Mouse (Mus musculus): ENCODE data around the gene Sesn1. TPM values are rescaled to one million over a fixed set of nuclear protein-coding genes. Genes with fewer than 3 reads are reported as not detected.
"Not testable (repeated sequence)": the region's sequence is repeated elsewhere in the genome, so short reads cannot be mapped to it uniquely, and the experiment has no call there.

Gene Sesn1
- 10 to 100 TPM; 19.9 to 22.6 TPM for total RNA-seq (2021)
- long read RNA-seq, experiment 1, transcript Sesn1-202 (10 exons, 3,809 nt): minor isoform, 10 of 39 reads
- long read RNA-seq, experiment 1, transcript Sesn1-201 (10 exons, 2,600 nt): major isoform, 26 of 39 reads
- long read RNA-seq, experiment 1, partial matches to known transcripts: 2 of 39 reads
- long read RNA-seq, experiment 1, other reads (novel, unspliced or antisense): 1 of 39 reads
- long read RNA-seq, experiment 2, transcript Sesn1-201 (10 exons, 2,600 nt): major isoform, 9 of 12 reads
- long read RNA-seq, experiment 2, partial matches to known transcripts: 2 of 12 reads
- long read RNA-seq, experiment 2, other reads (novel, unspliced or antisense): 0 of 12 reads

- peak; percentile 95 to 97 for DNase-seq
These were observed at the start of gene Sesn1, which contains the start of gene Cep57l1 for GRCm38 (mm10) chr10:41809771-41810563. Gene Sesn1 (plus strand): TSS chr10:41809935. Gene Cep57l1 (minus strand): TSS chr10:41809871.

- no peak for DNase-seq
These were observed 48.9 kb upstream of the Sesn1 start for GRCm38 (mm10) chr10:41760866-41761265.

- no peak for DNase-seq
These were observed 45.9 kb upstream of the Sesn1 start for GRCm38 (mm10) chr10:41763741-41764385.

- peak; percentile 6 to 42 for DNase-seq
These were observed 44.1 kb upstream of the Sesn1 start for GRCm38 (mm10) chr10:41765586-41765985.

- DNase-seq: peak in 1 of 2 experiments; percentile 4
These were observed 43.5 kb upstream of the Sesn1 start for GRCm38 (mm10) chr10:41766280-41766679.

- DNase-seq: no peak
These were observed 42.5 kb upstream of the Sesn1 start for GRCm38 (mm10) chr10:41767254-41767653.

GRCm38 (mm10) chr10:41792375-41792774 lies 17.4 kb upstream of the Sesn1 start:
- no peak for DNase-seq

GRCm38 (mm10) chr10:41797253-41797652 lies 12.5 kb upstream of the Sesn1 start:
- DNase-seq: no peak

GRCm38 (mm10) chr10:41803467-41803866 lies 6.3 kb upstream of the Sesn1 start:
- no peak for DNase-seq

- no peak for DNase-seq
These were observed 5.0 kb upstream of the Sesn1 start for GRCm38 (mm10) chr10:41804711-41805110.

GRCm38 (mm10) chr10:41805729-41806355 lies 3.9 kb upstream of the Sesn1 start:
- no peak for DNase-seq

- DNase-seq: peak; percentile 84 to 87
These were observed 510 bp upstream of the Sesn1 start for GRCm38 (mm10) chr10:41809080-41809770.

GRCm38 (mm10) chr10:41810564-41811455 lies 1.1 kb downstream of the Sesn1 start:
- DNase-seq: no peak

- no peak for DNase-seq
These were observed 2.8 kb downstream of the Sesn1 start for GRCm38 (mm10) chr10:41812566-41812965.

GRCm38 (mm10) chr10:41814305-41814853 lies 4.6 kb downstream of the Sesn1 start:
- no peak for DNase-seq

- DNase-seq: no peak
These were observed 6.8 kb downstream of the Sesn1 start for GRCm38 (mm10) chr10:41816516-41816915.

GRCm38 (mm10) chr10:41818036-41818732 lies 8.4 kb downstream of the Sesn1 start:
- DNase-seq: no peak

- DNase-seq: not testable (repeated sequence)
These were observed 9.0 kb downstream of the Sesn1 start for GRCm38 (mm10) chr10:41818733-41819070.

- no peak for DNase-seq
These were observed 9.6 kb downstream of the Sesn1 start for GRCm38 (mm10) chr10:41819307-41819706.

GRCm38 (mm10) chr10:41820401-41820800 lies 10.7 kb downstream of the Sesn1 start:
- no peak for DNase-seq
